Mouse (Mus musculus): ENCODE results near the gene Trim25. TPM values are rescaled to one million over a fixed set of nuclear protein-coding genes. Genes with fewer than 3 reads are reported as not detected.
A peak's percentile ranks its signal among the peaks of the same experiment; 100 is the strongest.

Gene Trim25
- total and polyA plus RNA-seq, 3 experiments = 6.1 to 41.2 (median 19.5) TPM

DNA sequence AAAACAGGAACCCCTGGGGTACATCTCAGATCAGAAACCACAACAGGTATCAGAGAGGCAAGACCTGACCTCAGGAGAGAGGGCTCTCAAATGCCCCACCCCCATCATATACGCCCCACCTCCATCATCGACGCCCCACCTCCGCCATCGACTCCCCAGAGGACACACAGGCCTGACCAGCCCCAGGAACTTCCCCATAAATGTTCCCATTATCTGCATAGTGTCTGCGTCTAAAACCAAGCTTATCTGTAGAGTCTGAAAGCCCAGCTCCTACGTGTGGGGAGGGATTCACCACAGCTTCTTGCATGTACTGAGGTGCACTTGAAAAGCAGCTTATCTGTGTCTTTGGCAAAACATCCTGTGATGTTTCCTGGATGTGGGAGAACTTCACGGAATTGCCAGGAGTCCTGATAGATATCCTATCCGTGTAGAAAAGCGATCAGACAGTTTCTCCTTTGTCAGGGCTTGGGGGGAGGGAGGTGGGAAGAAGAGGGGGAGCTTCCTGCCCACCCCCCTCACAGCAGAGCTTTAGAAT lies 29.8 kb downstream of the Trim25 start:
- dilution Hi-C loops (cut with MboI; ENCODE audit: extremely low pct_ligation_motif_present, extremely low pct_unique_long_range_greater_than_20kb, low sequenced_read_pairs) (no loop called here), in situ Hi-C loops (cut with MboI; ENCODE audit: low pct_ligation_motif_present, low pct_unique_long_range_greater_than_20kb, low sequenced_read_pairs) (no loop called here)
- peaks cover 29 to 57% of the 10 kb centered on the region in 2 experiments for H3K4me1 ChIP-seq (ENCODE audit: control insufficient read depth in 1 of 2, insufficient read depth in 2 of 2)
- no peak overlapping the region for H3K27ac ChIP-seq (ENCODE audit: insufficient read depth, low read depth)
- peak; percentile 31; the same call in 1 of the 2 replicates for TF ChIP-seq IRF4 (IDR thresholded peaks at IDR 0.05; ENCODE audit: low read depth, low read length)
- TF ChIP-seq MEF2A (IDR thresholded peaks at IDR 0.05; ENCODE audit: borderline replicate concordance, low read depth, low read length) = 0 out of 2 replicates have a peak, but pooled peaks have one; percentile 39
- no peak for TF ChIP-seq POLR2AphosphoS2 (IDR thresholded peaks at IDR 0.05; ENCODE audit: low read depth, low read length)
- peak; percentile 47; the same call in 1 of the 2 replicates for TF ChIP-seq CHD2 (IDR thresholded peaks at IDR 0.05; ENCODE audit: low read length)
- H3K79me2 ChIP-seq (replicated peaks; ENCODE audit: control insufficient read depth, extremely low read depth, insufficient read depth, poor library complexity, severe bottlenecking) = no peaks in the 10 kb centered on the region
- H3K36me3 ChIP-seq (replicated peaks in 1 of 2; ENCODE audit: control insufficient read depth in 1 of 2, insufficient read depth in 1 of 2, low read length in 1 of 2) = no peaks in the 10 kb centered on the region
- H3K9me3 ChIP-seq (replicated peaks; ENCODE audit: low read length) = no peaks in the 10 kb centered on the region
- DNase-seq (ENCODE audit: extremely low read depth) = peak; percentile 73
- 0 out of 2 replicates have a peak overlapping the region, but pooled peaks have one; percentile 3 for H3K4me2 ChIP-seq (ENCODE audit: insufficient read depth, low read depth, poor library complexity, severe bottlenecking)
- H3K9ac ChIP-seq (ENCODE audit: insufficient read depth, low read depth) = no peak overlapping the region
- H3K4me3 ChIP-seq (replicated peaks in 1 of 3; ENCODE audit: low read depth in 2 of 3, low read length in 2 of 3, poor library complexity in 1 of 3) = no peak overlapping the region
- H3K27me3 ChIP-seq (replicated peaks) = no peaks in the 10 kb centered on the region

- in situ Hi-C loops (cut with MboI; ENCODE audit: low pct_ligation_motif_present, low pct_unique_long_range_greater_than_20kb, low sequenced_read_pairs) = loop anchor here (10.0 kb wide), 1 partner anchor 46 kb away; no protein-coding TSS in a partner anchor
- H3K79me2 ChIP-seq (replicated peaks; ENCODE audit: control insufficient read depth, extremely low read depth, insufficient read depth, poor library complexity, severe bottlenecking) = no peaks in the 10 kb centered on the region
- H3K4me1 ChIP-seq (ENCODE audit: control insufficient read depth in 1 of 2, insufficient read depth in 2 of 2) = peaks cover 24 to 42% of the 10 kb centered on the region in 2 experiments
- no peak overlapping the region for H3K27ac ChIP-seq (ENCODE audit: insufficient read depth, low read depth)
- H3K36me3 ChIP-seq (replicated peaks in 1 of 2; ENCODE audit: control insufficient read depth in 1 of 2, insufficient read depth in 1 of 2, low read length in 1 of 2) = peaks cover 0 to 5% of the 10 kb centered on the region in 2 experiments
- dilution Hi-C loops (cut with MboI; ENCODE audit: extremely low pct_ligation_motif_present, extremely low pct_unique_long_range_greater_than_20kb, low sequenced_read_pairs) = no loop called here
- H3K9ac ChIP-seq (ENCODE audit: insufficient read depth, low read depth) = no peak overlapping the region
- TF ChIP-seq ZC3H11A (IDR thresholded peaks at IDR 0.05; ENCODE audit: low read depth, low read length) = no peak
- TF ChIP-seq ZKSCAN1 (IDR thresholded peaks at IDR 0.05; ENCODE audit: borderline replicate concordance, low read depth, low read length) = no peak
- no peak for TF ChIP-seq ZMIZ1 (IDR thresholded peaks at IDR 0.05; ENCODE audit: low read depth, low read length)
- TF ChIP-seq SIN3A (IDR thresholded peaks at IDR 0.05; ENCODE audit: low read length) = no peak
- no peak overlapping the region for H3K4me2 ChIP-seq (ENCODE audit: insufficient read depth, low read depth, poor library complexity, severe bottlenecking)
- H3K27me3 ChIP-seq (replicated peaks) = no peaks in the 10 kb centered on the region
- no peak for DNase-seq (ENCODE audit: extremely low read depth)
- no peaks in the 10 kb centered on the region for H3K9me3 ChIP-seq (replicated peaks; ENCODE audit: low read length)
- H3K4me3 ChIP-seq (replicated peaks in 1 of 3; ENCODE audit: low read depth in 2 of 3, low read length in 2 of 3, poor library complexity in 1 of 3) = no peak overlapping the region
These were observed 31.4 kb downstream of the Trim25 start for GRCm38 (mm10) chr11:89030552-89030951.

- Histone ChIP-seq H3K79me2 (replicated peaks; ENCODE audit: control insufficient read depth, extremely low read depth, insufficient read depth, poor library complexity, severe bottlenecking) (no peaks in the 10 kb centered on the region), H3K9me3 (replicated peaks; ENCODE audit: low read length) (no peaks in the 10 kb centered on the region), H3K27me3 (replicated peaks) (no peaks in the 10 kb centered on the region), H3K4me1 (ENCODE audit: control insufficient read depth in 1 of 2, insufficient read depth in 2 of 2) (peaks cover 24 to 40% of the 10 kb centered on the region in 2 experiments), H3K4me3 (replicated peaks in 1 of 3; ENCODE audit: low read depth in 2 of 3, low read length in 2 of 3, poor library complexity in 1 of 3) (no peak overlapping the region), H3K9ac (ENCODE audit: insufficient read depth, low read depth) (no peak overlapping the region), H3K27ac (ENCODE audit: insufficient read depth, low read depth) (no peak overlapping the region), H3K36me3 (replicated peaks in 1 of 2; ENCODE audit: control insufficient read depth in 1 of 2, insufficient read depth in 1 of 2, low read length in 1 of 2) (peaks cover 0 to 11% of the 10 kb centered on the region in 2 experiments), H3K4me2 (ENCODE audit: insufficient read depth, low read depth, poor library complexity, severe bottlenecking) (0 out of 2 replicates have a peak overlapping the region, but pooled peaks have one; percentile 7)
- dilution Hi-C loops (cut with MboI; ENCODE audit: extremely low pct_ligation_motif_present, extremely low pct_unique_long_range_greater_than_20kb, low sequenced_read_pairs) (no loop called here), in situ Hi-C loops (cut with MboI; ENCODE audit: low pct_ligation_motif_present, low pct_unique_long_range_greater_than_20kb, low sequenced_read_pairs) (loop anchor here (10.0 kb wide), 1 partner anchor 46 kb away; no protein-coding TSS in a partner anchor)
- DNase-seq (ENCODE audit: extremely low read depth) = no peak
- no peak for TF ChIP-seq TBP (conservative IDR thresholded peaks at IDR 0.05; ENCODE audit: low read depth, low read length)
- peak; percentile 60 for TF ChIP-seq EP300 (IDR thresholded peaks at IDR 0.05; ENCODE audit: low read length)
- TF ChIP-seq JUND (conservative IDR thresholded peaks at IDR 0.05; ENCODE audit: low read depth, low read length) = peak; percentile 37; the same call in 1 of the 2 replicates
- TF ChIP-seq UBTF (IDR thresholded peaks at IDR 0.05; ENCODE audit: low read depth, low read length) = no peak
- no peak for TF ChIP-seq PAX5 (IDR thresholded peaks at IDR 0.05; ENCODE audit: low read length)
- TF ChIP-seq BHLHE40 (IDR thresholded peaks at IDR 0.05; ENCODE audit: low read depth, low read length) = peak; percentile 39; the same call in 1 of the 2 replicates
- peak; percentile 88 for TF ChIP-seq IRF4 (IDR thresholded peaks at IDR 0.05; ENCODE audit: low read depth, low read length)
- no peak for TF ChIP-seq TCF12 (IDR thresholded peaks at IDR 0.05; ENCODE audit: low read depth, low read length)
- 0 out of 2 replicates have a peak, but pooled peaks have one; percentile 4 for TF ChIP-seq MEF2A (IDR thresholded peaks at IDR 0.05; ENCODE audit: borderline replicate concordance, low read depth, low read length)
- peak; percentile 49 for TF ChIP-seq ETS1 (conservative IDR thresholded peaks at IDR 0.05; ENCODE audit: low read depth, low read length)
- no peak for TF ChIP-seq KAT2A (IDR thresholded peaks at IDR 0.05; ENCODE audit: insufficient replicate concordance, low read length)
These were observed 32.0 kb downstream of the Trim25 start for GRCm38 (mm10) chr11:89031189-89031588.
